Mouse (Mus musculus) effector memory CD4-positive, alpha-beta T cell, adult 7 months (primary cell): ENCODE results near the gene Olfr1264. TPM values are rescaled to one million over a fixed set of nuclear protein-coding genes. Genes with fewer than 3 reads are reported as not detected.

Source experiments
- polyA plus RNA-seq: library from polyadenylated mRNA; unstranded; fragments of 100-300 nt; shearing (Covaris generic); gene quantifications from one replicate; pipeline ENCODE4 v1.2.1, GENCODE M21; 2017

Gene Olfr1264
- 0.11 TPM for polyA plus RNA-seq

GRCm38 (mm10) chr2:90025477-90025876 is at the start of gene Olfr1264:
Gene Olfr1264, minus strand, starts transcription at chr2:90025577.

GRCm38 (mm10) chr2:90063494-90063893 is 38.1 kb upstream of the Olfr1264 start, which contains the start of gene Olfr140:
Gene Olfr140, minus strand, starts transcription at chr2:90063594.

DNA sequence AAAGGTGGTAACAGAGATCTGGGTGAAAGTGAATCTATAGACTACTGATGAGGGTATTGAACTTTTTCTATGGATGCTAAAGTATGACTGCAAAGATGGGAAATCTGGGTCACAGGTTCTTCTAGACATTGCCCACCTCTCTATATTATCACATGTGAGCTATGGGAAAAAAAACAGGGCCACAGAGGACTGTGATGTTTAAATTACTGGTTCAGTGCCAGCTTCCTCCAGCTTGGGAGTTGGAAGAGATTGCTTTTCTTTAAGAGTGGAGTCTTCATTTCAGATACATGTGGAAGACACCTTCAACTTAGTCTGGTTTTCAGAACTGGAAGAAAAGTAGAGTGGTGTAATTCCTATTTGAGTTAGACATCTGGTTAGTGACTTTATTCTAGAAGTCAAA is 9.7 kb upstream of the Olfr1264 start, which contains the start of gene Olfr1265:
Gene Olfr1265 (plus strand): TSS at position 301 of the 400 bp plus-strand sequence.

DNA sequence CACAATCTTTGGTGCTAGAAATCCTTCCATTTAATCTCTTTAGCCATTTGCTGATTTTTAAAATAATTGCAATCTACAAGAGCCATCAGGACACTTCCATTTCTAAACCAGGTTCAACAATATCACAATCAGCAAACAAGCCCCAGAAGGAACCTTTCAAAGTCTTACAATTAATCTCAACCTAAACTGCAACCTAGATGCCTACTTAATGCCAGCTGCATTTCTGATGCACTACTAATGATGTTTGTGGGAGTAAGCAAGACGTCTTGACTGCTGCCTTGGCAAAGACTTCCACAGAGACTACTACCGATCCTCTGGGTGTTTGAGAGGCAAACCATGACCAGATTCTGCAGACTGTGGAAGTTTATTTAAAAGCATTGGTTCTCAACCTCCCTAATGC is 13.5 kb downstream of the Olfr1264 start, which contains the start of gene Olfr1263:
Gene Olfr1263 (plus strand): TSS at position 301 of the 400 bp plus-strand sequence.

DNA sequence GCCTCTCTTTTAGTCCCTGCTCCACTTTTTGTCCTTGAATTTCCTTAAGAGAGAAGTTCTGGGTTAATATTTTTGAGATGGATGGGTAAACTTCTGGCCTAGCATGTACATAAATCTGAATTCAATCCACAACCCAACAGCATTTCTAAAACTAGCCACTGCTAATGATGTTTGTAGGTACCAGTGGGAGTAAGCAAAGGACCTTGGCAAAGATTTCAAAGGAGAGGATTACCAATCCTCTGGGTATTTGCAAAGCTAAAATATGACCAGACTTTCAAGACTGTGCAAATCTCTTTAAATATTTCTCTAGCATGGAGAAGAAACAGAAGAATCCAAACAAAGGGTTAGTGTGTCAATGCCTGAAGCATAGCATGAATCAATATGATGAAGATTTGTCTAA is 25.5 kb downstream of the Olfr1264 start, which contains the start of gene Olfr1262:
Gene Olfr1262 (plus strand): TSS at position 301 of the 400 bp plus-strand sequence.

GRCm38 (mm10) chr2:89990921-89991320 is 34.5 kb downstream of the Olfr1264 start, which contains the start of gene Olfr1261:
Gene Olfr1261, plus strand, starts transcription at chr2:89991221.

GRCm38 (mm10) chr2:89974184-89974583 is 51.2 kb downstream of the Olfr1264 start, which contains the start of gene Olfr1260:
Gene Olfr1260, plus strand, starts transcription at chr2:89974340.

Other genes starting within 250 kb of the Olfr1264 start
- not detected for gene Olfr1254, start 232.0 kb downstream of the Olfr1264 start, polyA plus RNA-seq
- gene Olfr1255, start 213.5 kb downstream of the Olfr1264 start, polyA plus RNA-seq: not detected
- gene Olfr1256, start 184.0 kb downstream of the Olfr1264 start, polyA plus RNA-seq: not detected
- gene Olfr48, start 177.4 kb downstream of the Olfr1264 start, polyA plus RNA-seq: not detected
- gene Olfr1257, start 147.1 kb downstream of the Olfr1264 start, polyA plus RNA-seq: not detected
- 0.05 TPM for gene Olfr1258, start 98.3 kb downstream of the Olfr1264 start, polyA plus RNA-seq
- gene Olfr1259, start 76.9 kb downstream of the Olfr1264 start, polyA plus RNA-seq: not detected
- 0.09 TPM for gene Olfr1260, start 51.2 kb downstream of the Olfr1264 start, polyA plus RNA-seq
- gene Olfr1261, start 34.4 kb downstream of the Olfr1264 start, polyA plus RNA-seq: not detected
- not detected for gene Olfr1262, start 25.4 kb downstream of the Olfr1264 start, polyA plus RNA-seq
- gene Olfr1263, start 13.4 kb downstream of the Olfr1264 start, polyA plus RNA-seq: 0.30 TPM
- gene Olfr1265, start 9.8 kb upstream of the Olfr1264 start, polyA plus RNA-seq: not detected
- gene Olfr140, start 38.0 kb upstream of the Olfr1264 start, polyA plus RNA-seq: not detected
- gene Olfr1269, start 95.8 kb upstream of the Olfr1264 start, polyA plus RNA-seq: 0.12 TPM
- gene Olfr32, start 116.7 kb upstream of the Olfr1264 start, polyA plus RNA-seq: not detected
- not detected for gene Olfr1270, start 127.5 kb upstream of the Olfr1264 start, polyA plus RNA-seq
- not detected for gene Olfr1506, start 198.9 kb upstream of the Olfr1264 start, polyA plus RNA-seq
- not detected for gene Olfr142, start 232.0 kb upstream of the Olfr1264 start, polyA plus RNA-seq
- 0.15 TPM for gene Olfr1271, start 245.5 kb upstream of the Olfr1264 start, polyA plus RNA-seq